Comparison of ENCODE assay signal across 33 mouse cellular contexts in genomic region chrX:52643350-52643749, GRCm38 (mm10). TPM values are rescaled to one million over a fixed set of nuclear protein-coding genes. Genes with fewer than 3 reads are reported as not detected.
DNase-seq lines count a peak whose midpoint lies in the region; ATAC-seq lines count a peak whose summit lies in the region.
"Had no signal": no experiment of that assay in that cellular context is flagged by ENCODE, and none has a peak within 500 bp of the region (broad histone marks: within the 10 kb centered on the region; RNA-seq: fewer than 3 reads in every experiment).

No protein-coding gene starts in this region.

- ATAC-seq in heart, embryonic 13.5 days (ENCODE audit: extremely low read depth, insufficient number of reproducible peaks, low FRiP score, low TSS enrichment): no peak
- no peak for ATAC-seq in lung, embryonic 15.5 days (ENCODE audit: borderline replicate concordance, extremely low read depth, low FRiP score, low TSS enrichment)
- peak; percentile 82 for ATAC-seq in intestine, embryonic 16.5 days
- ATAC-seq in limb, embryonic 13.5 days (ENCODE audit: low FRiP score, low read depth): no peak
- ATAC-seq: forebrain, postnatal 0 days; inflammation-experienced regulatory T-cells, adult 6 months; Patski had no signal

- 32% methylated on average over 2 of the region's 2 CpGs for WGBS in heart, embryonic 13.5 days
- 43% methylated on average over 2 of the region's 2 CpGs for WGBS in lung, embryonic 15.5 days
- WGBS in intestine, embryonic 16.5 days: 38% methylated on average over 2 of the region's 2 CpGs
- 34% methylated on average over 2 of the region's 2 CpGs for WGBS in limb, embryonic 13.5 days

- H3K36me3 ChIP-seq in heart, embryonic 13.5 days: no peaks in the 10 kb centered on the region
- H3K36me3 ChIP-seq in lung, embryonic 15.5 days: no peaks in the 10 kb centered on the region
- no peaks in the 10 kb centered on the region for H3K36me3 ChIP-seq in intestine, embryonic 16.5 days (ENCODE audit: control insufficient read depth, insufficient read depth, low read length)
- no peaks in the 10 kb centered on the region for H3K36me3 ChIP-seq in limb, embryonic 13.5 days
- H3K36me3 ChIP-seq: forebrain, embryonic 12.5 days; hindbrain, embryonic 10.5 days; hindbrain, embryonic 15.5 days; limb, embryonic 15.5 days; neural tube, embryonic 12.5 days had no signal

- no peak overlapping the region for H3K4me2 ChIP-seq in heart, embryonic 13.5 days
- H3K4me2 ChIP-seq in lung, embryonic 15.5 days: no peak overlapping the region
- H3K4me2 ChIP-seq in intestine, embryonic 16.5 days (ENCODE audit: low read depth, low read length): no peak overlapping the region
- H3K4me2 ChIP-seq in limb, embryonic 13.5 days (replicated peaks): no peak overlapping the region
- H3K4me2 ChIP-seq: forebrain, embryonic 12.5 days; hindbrain, embryonic 15.5 days; limb, embryonic 15.5 days; midbrain, embryonic 11.5 days; neural tube, embryonic 12.5 days had no signal

- DNase-seq in heart, adult 18-20 months: no peak
- no peak for DNase-seq in lung, adult 18-20 months
- DNase-seq in gastrocnemius, postnatal 14 days: no peak
- DNase-seq in right cerebral cortex, adult 18-20 months: no peak
- DNase-seq: adrenal gland, postnatal 14 days; cerebellum, adult 11 months; cerebellum, adult 9-10 months; cerebellum, postnatal 36 days; forebrain, postnatal 0 days; gastrocnemius, postnatal 25 days; heart, adult 11 months; heart, postnatal 14 days; kidney, postnatal 4 days; lung, postnatal 10 days; right cerebral cortex, postnatal 4 days; thymus, adult 2 months; thymus, postnatal 36 days had no signal

- intact Hi-C loops in gastrocnemius, postnatal 14 days (cut with DNase I; ENCODE audit: low total_unique reads): no loop called here

- H3K27me3 ChIP-seq in heart, embryonic 13.5 days (replicated peaks): no peaks in the 10 kb centered on the region
- H3K27me3 ChIP-seq in lung, embryonic 15.5 days: no peaks in the 10 kb centered on the region
- H3K27me3 ChIP-seq in intestine, embryonic 16.5 days (replicated peaks; ENCODE audit: control insufficient read depth, insufficient read depth, low read length): no peaks in the 10 kb centered on the region
- H3K27me3 ChIP-seq in limb, embryonic 13.5 days: no peaks in the 10 kb centered on the region
- H3K27me3 ChIP-seq: hindbrain, embryonic 15.5 days; limb, embryonic 15.5 days; neural tube, embryonic 12.5 days had no signal

- H3K4me1 ChIP-seq in heart, embryonic 13.5 days: peaks cover 20% of the 10 kb centered on the region
- H3K4me1 ChIP-seq in lung, embryonic 15.5 days: peaks cover 12% of the 10 kb centered on the region; the same call in 1 of the 2 replicates
- peaks cover 3% of the 10 kb centered on the region; the same call in 1 of the 2 replicates for H3K4me1 ChIP-seq in intestine, embryonic 16.5 days (ENCODE audit: control insufficient read depth, insufficient read depth, low read length)
- H3K4me1 ChIP-seq in limb, embryonic 13.5 days: peaks cover 34% of the 10 kb centered on the region
- H3K4me1 ChIP-seq: forebrain, embryonic 12.5 days; hindbrain, embryonic 15.5 days; neural tube, embryonic 12.5 days had no signal

- no peaks in the 10 kb centered on the region for H3K9me3 ChIP-seq in heart, embryonic 13.5 days
- no peaks in the 10 kb centered on the region for H3K9me3 ChIP-seq in lung, embryonic 15.5 days
- no peaks in the 10 kb centered on the region for H3K9me3 ChIP-seq in intestine, embryonic 16.5 days (ENCODE audit: control insufficient read depth, low read length)
- no peaks in the 10 kb centered on the region for H3K9me3 ChIP-seq in limb, embryonic 13.5 days
- H3K9me3 ChIP-seq: forebrain, embryonic 12.5 days; hindbrain, embryonic 10.5 days; hindbrain, embryonic 15.5 days; limb, embryonic 15.5 days; neural tube, embryonic 12.5 days had no signal

- H3K4me3 ChIP-seq in heart, embryonic 13.5 days: no peak overlapping the region
- no peak overlapping the region for H3K4me3 ChIP-seq in lung, embryonic 15.5 days
- H3K4me3 ChIP-seq in intestine, embryonic 16.5 days (ENCODE audit: low read length): no peak overlapping the region
- no peak overlapping the region for H3K4me3 ChIP-seq in limb, embryonic 13.5 days
- H3K4me3 ChIP-seq: erythroblast, embryonic 14.5 days; forebrain, embryonic 12.5 days; hindbrain, embryonic 10.5 days; hindbrain, embryonic 15.5 days; limb, embryonic 15.5 days; myocyte; neural tube, embryonic 12.5 days had no signal

- H3K9ac ChIP-seq in heart, embryonic 13.5 days: no peak overlapping the region
- H3K9ac ChIP-seq in lung, embryonic 15.5 days: no peak overlapping the region
- H3K9ac ChIP-seq in intestine, embryonic 16.5 days (ENCODE audit: low read depth, low read length): no peak overlapping the region
- H3K9ac ChIP-seq in limb, embryonic 13.5 days: no peak overlapping the region
- H3K9ac ChIP-seq: forebrain, embryonic 12.5 days; forebrain, postnatal 0 days; hindbrain, embryonic 15.5 days; limb, embryonic 15.5 days; neural tube, embryonic 12.5 days had no signal

- H3K27ac ChIP-seq in heart, embryonic 13.5 days (replicated peaks): peak overlapping the region; percentile 52; the same call in 1 of the 2 replicates
- peak overlapping the region; percentile 67 for H3K27ac ChIP-seq in lung, embryonic 15.5 days
- peak overlapping the region; percentile 69 for H3K27ac ChIP-seq in intestine, embryonic 16.5 days (ENCODE audit: low read length)
- H3K27ac ChIP-seq in limb, embryonic 13.5 days: 0 out of 2 replicates have a peak overlapping the region, but pooled peaks have one; percentile 15
- H3K27ac ChIP-seq: forebrain, embryonic 12.5 days; hindbrain, embryonic 10.5 days; hindbrain, embryonic 15.5 days; kidney, postnatal 0 days; limb, embryonic 15.5 days; neural tube, embryonic 12.5 days had no signal

RNA-seq across cellular contexts. Expression of gene Gpc3, which starts 29.6 kb away (rescaled TPM):
- 511 and 538 TPM in 2 replicates for polyA plus RNA-seq in heart, embryonic 13.5 days (2015; fragmentation: Nextera tagmentation; extraction: Ambion mirVana)
- total RNA-seq in heart, adult 18-20 months (2021): 10 to 100 TPM; 10.3 to 17.4 TPM
- polyA plus RNA-seq in lung, embryonic 15.5 days (2015; fragmentation: Nextera tagmentation; extraction: Ambion mirVana): 436 and 445 TPM in 2 replicates
- 507 and 515 TPM in 2 replicates for polyA plus RNA-seq in intestine, embryonic 16.5 days (2015; fragmentation: Nextera tagmentation; extraction: Ambion mirVana)
- polyA plus RNA-seq in limb, embryonic 13.5 days (2015; fragmentation: Nextera tagmentation; extraction: Ambion mirVana): 1,264 and 1,302 TPM in 2 replicates
- 10 to 100 TPM; 35.7 to 50.9 TPM for total RNA-seq in gastrocnemius, postnatal 14 days (2021)
- total RNA-seq: MEL had no signal
- polyA plus RNA-seq: inflammation-experienced regulatory T-cells, adult 6 months; myocyte had no signal

Comparison
In these comparisons a context has a peak if more than half of its experiments do, and no peak if none do; other contexts are left out.
1. H3K27ac ChIP-seq: peak in every context shown above with its lines; median percentile 69 in intestine, embryonic 16.5 days; 67 in lung, embryonic 15.5 days; 52 in heart, embryonic 13.5 days; 15 in limb, embryonic 13.5 days.